Mouse (Mus musculus): ENCODE measurements around the gene Lce1m. TPM values are rescaled to one million over a fixed set of nuclear protein-coding genes. Genes with fewer than 3 reads are reported as not detected.

Lce1m gene
- polyA plus RNA-seq, 1 experiment from 2014 or later = not detected

DNA sequence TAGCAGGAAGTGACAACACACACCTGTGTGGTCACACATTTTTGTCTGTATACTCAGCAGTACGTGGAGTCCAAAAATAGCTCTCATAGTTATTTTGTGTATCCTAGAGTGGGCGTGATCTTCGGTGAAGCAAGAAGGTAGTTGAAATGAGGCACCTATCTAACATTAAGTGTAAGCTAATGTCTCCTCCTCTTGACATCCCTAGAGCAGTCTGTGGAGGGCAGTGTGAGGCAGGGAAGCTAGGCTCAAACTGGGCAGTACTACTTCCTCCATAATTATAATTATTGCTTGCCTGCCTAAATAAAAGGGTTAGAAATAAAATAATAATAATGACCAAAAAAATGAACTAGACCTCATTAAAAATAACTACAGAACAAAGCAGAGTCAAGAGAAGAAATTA lies 18.2 kb downstream of the Lce1m start:
- H3K27me3 ChIP-seq (replicated peaks) = no peaks in the 10 kb centered on the region
- no peak overlapping the region for H3K4me2 ChIP-seq (replicated peaks)
- no peaks in the 10 kb centered on the region for H3K36me3 ChIP-seq
- H3K4me3 ChIP-seq (replicated peaks) = no peak overlapping the region
- H3K27ac ChIP-seq = no peak overlapping the region
- H3K9ac ChIP-seq = no peak overlapping the region
- H3K9me3 ChIP-seq = no peaks in the 10 kb centered on the region
- H3K4me1 ChIP-seq (replicated peaks) = no peaks in the 10 kb centered on the region
- WGBS = 77% methylated on average over 3 of the region's 3 CpGs
- no peak for ATAC-seq

DNA sequence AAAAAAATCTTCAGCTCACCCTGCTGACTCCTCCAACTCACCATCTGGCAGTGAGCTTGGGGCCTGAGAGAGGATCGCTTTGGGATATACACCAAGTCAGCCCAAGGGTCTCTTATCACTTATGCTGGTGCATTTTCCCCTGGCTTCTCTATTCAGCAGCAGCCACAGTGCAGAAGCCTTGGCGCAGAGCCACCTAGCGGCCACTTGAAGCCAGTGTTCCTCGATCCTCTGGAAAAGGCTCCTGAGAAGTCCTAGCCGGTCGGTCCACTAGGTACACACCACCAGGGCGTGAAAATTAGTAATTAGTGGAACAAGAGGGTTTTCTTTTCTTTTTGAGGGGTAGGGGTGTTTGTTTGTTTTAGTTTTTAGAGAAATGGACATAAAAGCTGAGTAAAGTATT lies 20.2 kb downstream of the Lce1m start:
- WGBS = 5% methylated on average over 7 of the region's 7 CpGs
- H3K36me3 ChIP-seq = no peaks in the 10 kb centered on the region
- no peak overlapping the region for H3K27ac ChIP-seq
- H3K4me3 ChIP-seq (replicated peaks) = no peak overlapping the region
- no peaks in the 10 kb centered on the region for H3K4me1 ChIP-seq (replicated peaks)
- H3K4me2 ChIP-seq (replicated peaks) = no peak overlapping the region
- peak; percentile 82 for ATAC-seq
- no peak overlapping the region for H3K9ac ChIP-seq
- H3K27me3 ChIP-seq (replicated peaks) = no peaks in the 10 kb centered on the region
- H3K9me3 ChIP-seq = no peaks in the 10 kb centered on the region

DNA sequence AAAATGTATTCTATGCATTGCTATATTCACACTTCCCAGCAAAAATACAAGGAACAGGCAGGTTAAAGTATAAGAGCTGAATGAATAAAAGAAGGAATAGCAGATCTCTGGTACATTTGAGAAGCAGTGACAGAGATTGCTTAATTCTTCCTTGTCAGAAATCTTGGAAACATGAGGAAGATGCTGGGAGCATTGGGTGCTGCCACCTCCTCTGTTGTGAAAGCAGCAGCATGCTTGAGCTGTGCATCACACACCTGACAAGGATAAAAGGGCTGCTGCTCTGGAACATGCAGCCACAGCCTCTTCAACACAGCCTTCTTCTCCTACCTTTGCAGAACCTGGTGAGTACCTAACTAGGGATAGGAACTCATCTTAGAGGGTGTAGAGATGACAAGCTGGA lies 26.9 kb downstream of the Lce1m start, which contains the start of gene Lce3f:
Gene Lce3f (plus strand): TSS at position 301 of the 400 bp plus-strand sequence.
- no peaks in the 10 kb centered on the region for H3K9me3 ChIP-seq
- ATAC-seq = no peak
- no peaks in the 10 kb centered on the region for H3K27me3 ChIP-seq (replicated peaks)
- H3K4me1 ChIP-seq (replicated peaks) = no peaks in the 10 kb centered on the region
- no peak within 1 kb of the TSS for H3K27ac ChIP-seq
- H3K9ac ChIP-seq = no peak within 1 kb of the TSS
- H3K4me2 ChIP-seq (replicated peaks) = no peak within 1 kb of the TSS
- H3K4me3 ChIP-seq (replicated peaks) = no peak within 1 kb of the TSS
- H3K36me3 ChIP-seq = no peaks in the 10 kb centered on the region

DNA sequence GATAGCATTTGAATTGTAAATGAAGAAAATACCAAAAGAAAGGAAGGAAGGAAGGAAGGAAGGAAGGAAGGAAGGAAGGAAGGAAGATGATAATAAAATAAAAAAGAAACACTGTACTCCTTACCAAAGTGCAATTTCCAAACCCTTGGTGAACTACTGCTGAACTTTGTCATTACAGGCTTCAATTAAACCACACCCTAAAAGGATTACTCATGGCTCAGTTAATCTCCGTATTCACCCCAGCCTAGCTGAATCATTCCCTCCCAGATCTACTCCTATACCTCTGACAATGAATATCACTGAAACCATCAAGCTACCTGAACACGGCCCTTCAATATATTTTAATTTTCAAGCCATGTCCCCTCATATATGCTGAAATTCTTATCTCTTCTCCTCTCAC lies 40.4 kb downstream of the Lce1m start:
- H3K9ac ChIP-seq = no peak overlapping the region
- no peaks in the 10 kb centered on the region for H3K27me3 ChIP-seq (replicated peaks)
- no peak overlapping the region for H3K4me3 ChIP-seq (replicated peaks)
- no peak overlapping the region for H3K27ac ChIP-seq
- H3K36me3 ChIP-seq = no peaks in the 10 kb centered on the region
- no peaks in the 10 kb centered on the region for H3K9me3 ChIP-seq
- H3K4me1 ChIP-seq (replicated peaks) = no peaks in the 10 kb centered on the region
- peak; percentile 91 for ATAC-seq
- WGBS = 59% methylated on average over 2 of the region's 2 CpGs
- no peak overlapping the region for H3K4me2 ChIP-seq (replicated peaks)

Other genes with a start within 250 kb of the Lce1m start
- gene Lce1i, start 240.2 kb downstream of the Lce1m start, polyA plus RNA-seq (2015; fragmentation: Nextera tagmentation; extraction: Ambion mirVana) = not detected in 2 replicates
- gene Lce1j, start 228.5 kb downstream of the Lce1m start, polyA plus RNA-seq (2015; fragmentation: Nextera tagmentation; extraction: Ambion mirVana) = not detected in 2 replicates
- gene Lce1k, start 211.2 kb downstream of the Lce1m start, polyA plus RNA-seq (2015; fragmentation: Nextera tagmentation; extraction: Ambion mirVana) = not detected in 2 replicates
- not detected in 2 replicates for gene Kprp, start 191.8 kb downstream of the Lce1m start, polyA plus RNA-seq (2015; fragmentation: Nextera tagmentation; extraction: Ambion mirVana)
- gene Lce1l, start 167.8 kb downstream of the Lce1m start, polyA plus RNA-seq (2015; fragmentation: Nextera tagmentation; extraction: Ambion mirVana) = not detected in 2 replicates
- gene 2310050C09Rik, start 148.8 kb downstream of the Lce1m start, polyA plus RNA-seq (2015; fragmentation: Nextera tagmentation; extraction: Ambion mirVana) = not detected in 2 replicates
- gene Lce3a, start 92.8 kb downstream of the Lce1m start, polyA plus RNA-seq (2015; fragmentation: Nextera tagmentation; extraction: Ambion mirVana) = not detected in 2 replicates
- not detected in 2 replicates for gene Lce3b, start 86.1 kb downstream of the Lce1m start, polyA plus RNA-seq (2015; fragmentation: Nextera tagmentation; extraction: Ambion mirVana)
- not detected in 2 replicates for gene Lce3c, start 74.6 kb downstream of the Lce1m start, polyA plus RNA-seq (2015; fragmentation: Nextera tagmentation; extraction: Ambion mirVana)
- gene Lce3d, start 61.7 kb downstream of the Lce1m start, polyA plus RNA-seq (2015; fragmentation: Nextera tagmentation; extraction: Ambion mirVana) = not detected in 2 replicates
- not detected in 2 replicates for gene Lce3e, start 52.0 kb downstream of the Lce1m start, polyA plus RNA-seq (2015; fragmentation: Nextera tagmentation; extraction: Ambion mirVana)
- not detected in 2 replicates for gene Lce3f, start 26.8 kb downstream of the Lce1m start, polyA plus RNA-seq (2015; fragmentation: Nextera tagmentation; extraction: Ambion mirVana)
- gene Crct1, start 3.4 kb downstream of the Lce1m start, polyA plus RNA-seq (2015; fragmentation: Nextera tagmentation; extraction: Ambion mirVana) = not detected in 2 replicates
- gene Gm4858, start 49.8 kb upstream of the Lce1m start, polyA plus RNA-seq (2015; fragmentation: Nextera tagmentation; extraction: Ambion mirVana) = not detected in 2 replicates
- gene Crnn, start 125.7 kb upstream of the Lce1m start, polyA plus RNA-seq (2015; fragmentation: Nextera tagmentation; extraction: Ambion mirVana) = not detected in 2 replicates
- not detected in 2 replicates for gene Flg2, start 178.2 kb upstream of the Lce1m start, polyA plus RNA-seq (2015; fragmentation: Nextera tagmentation; extraction: Ambion mirVana)